Mouse (Mus musculus): ENCODE measurements around the gene Plk2.
"Not testable (repeated sequence)": the region's sequence is repeated elsewhere in the genome, so short reads cannot be mapped to it uniquely, and the experiment has no call there.

Plk2 gene

GRCm38 (mm10) chr13:110394291-110395178 is at the start of gene Plk2:
Plk2 (plus strand) TSS chr13:110395046.
- DNase-seq = peak; percentile 96

DNA sequence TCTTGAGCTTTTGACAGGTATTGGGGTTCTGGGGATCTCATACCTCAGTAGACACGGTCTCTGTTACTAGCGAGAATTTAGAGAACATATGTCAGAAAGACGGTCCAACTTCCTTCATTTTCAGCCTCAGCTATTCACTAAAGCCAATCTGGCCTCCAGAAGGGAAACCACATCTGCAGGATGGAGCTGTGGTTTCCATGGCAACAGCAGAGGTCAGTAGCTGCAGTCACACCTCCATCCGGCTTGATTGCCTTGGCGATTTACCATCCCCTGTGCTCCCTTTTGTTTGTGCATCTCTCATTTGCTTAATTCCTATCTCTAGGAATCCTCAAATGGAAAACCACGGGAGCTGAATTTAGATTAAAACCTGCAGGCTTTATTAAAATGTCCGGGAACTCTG is 48.1 kb upstream of the Plk2 start:
- DNase-seq = no peak

GRCm38 (mm10) chr13:110351051-110351450 is 43.8 kb upstream of the Plk2 start:
- no peak for DNase-seq

DNA sequence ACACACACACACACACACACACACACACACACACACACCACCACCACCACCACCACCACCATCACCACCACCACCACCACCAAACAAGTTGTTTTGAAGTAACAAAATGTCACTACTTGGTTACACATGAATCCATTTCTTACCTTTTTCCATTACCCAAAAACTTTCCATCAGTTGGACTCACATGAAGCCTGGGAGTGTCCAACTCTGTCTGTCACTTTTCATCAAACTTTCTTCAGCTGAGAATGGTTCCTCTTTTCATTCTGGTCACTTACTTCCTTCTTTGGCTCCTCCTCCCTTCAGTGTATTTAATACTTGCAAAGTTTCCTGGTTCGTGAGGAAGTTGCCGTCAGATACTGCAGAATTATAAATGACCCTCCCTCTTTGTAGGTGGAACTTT is 37.9 kb upstream of the Plk2 start, which contains the start of gene Gapt:
Gene Gapt (minus strand): TSS at position 259 of the 400 bp plus-strand sequence.
- DNase-seq = no peak

DNA sequence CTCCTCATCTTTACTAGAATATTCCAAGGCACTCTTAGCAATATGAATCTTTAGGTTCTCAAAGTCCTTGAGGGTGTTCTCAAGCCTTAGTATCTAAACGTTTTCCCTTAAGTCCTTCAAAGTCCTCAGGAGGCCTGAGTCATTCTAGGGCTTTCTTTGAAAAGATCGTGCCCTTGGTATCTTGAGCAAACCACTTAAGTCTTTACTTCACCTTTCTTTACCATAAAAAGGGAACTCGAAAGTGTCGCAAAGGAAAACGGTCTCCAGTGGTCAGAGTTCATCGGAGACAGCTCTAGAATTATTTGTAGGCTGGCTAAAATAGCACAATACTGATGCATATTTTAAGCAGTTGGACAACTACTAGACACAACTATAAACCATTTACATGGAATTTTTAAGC is 31.1 kb upstream of the Plk2 start:
- DNase-seq = no peak

DNA sequence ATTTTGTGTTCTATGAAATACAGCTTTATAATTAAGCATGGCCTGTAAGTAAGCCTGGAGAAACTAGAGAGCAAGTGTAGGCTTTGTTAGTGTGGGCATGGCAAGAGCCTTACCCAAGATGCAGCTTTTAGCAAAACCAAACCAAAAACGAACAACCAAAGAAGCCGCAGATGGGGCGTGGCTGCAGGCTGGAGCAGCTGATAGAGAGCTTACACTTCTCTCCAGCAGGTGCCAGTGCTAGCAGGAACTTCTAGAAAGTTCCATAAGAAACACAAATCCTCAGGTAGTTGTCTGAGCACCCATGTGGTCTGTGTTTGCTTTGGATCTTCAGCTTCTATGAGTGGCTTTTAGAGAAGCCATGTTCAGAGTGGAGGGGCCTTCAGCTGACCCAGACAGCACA is 28.4 kb upstream of the Plk2 start:
- DNase-seq = no peak

- no peak for DNase-seq
Measured at GRCm38 (mm10) chr13:110367961-110368555, 26.8 kb upstream of the Plk2 start.

DNA sequence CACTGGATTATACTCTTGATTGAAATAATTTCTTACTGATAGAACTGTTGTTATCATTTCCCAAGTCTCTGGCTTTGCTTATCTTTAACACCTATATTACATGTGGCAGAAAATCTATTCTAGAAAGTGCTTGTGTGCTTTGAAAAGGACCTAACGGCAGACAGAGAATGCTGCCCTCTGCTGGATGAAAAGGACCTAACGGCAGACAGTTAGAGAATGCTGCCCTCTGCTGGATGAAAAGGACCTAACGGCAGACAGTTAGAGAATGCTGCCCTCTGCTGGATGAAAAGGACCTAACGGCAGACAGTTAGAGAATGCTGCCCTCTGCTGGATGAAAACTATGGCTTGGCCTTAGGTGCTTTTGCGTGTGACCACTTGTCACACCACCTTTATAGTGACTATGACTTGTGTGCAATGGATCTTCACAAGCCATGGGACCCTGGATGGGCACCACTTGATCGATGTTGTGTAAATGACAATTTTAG is 26.2 kb upstream of the Plk2 start:
- peak; percentile 67 for DNase-seq

DNA sequence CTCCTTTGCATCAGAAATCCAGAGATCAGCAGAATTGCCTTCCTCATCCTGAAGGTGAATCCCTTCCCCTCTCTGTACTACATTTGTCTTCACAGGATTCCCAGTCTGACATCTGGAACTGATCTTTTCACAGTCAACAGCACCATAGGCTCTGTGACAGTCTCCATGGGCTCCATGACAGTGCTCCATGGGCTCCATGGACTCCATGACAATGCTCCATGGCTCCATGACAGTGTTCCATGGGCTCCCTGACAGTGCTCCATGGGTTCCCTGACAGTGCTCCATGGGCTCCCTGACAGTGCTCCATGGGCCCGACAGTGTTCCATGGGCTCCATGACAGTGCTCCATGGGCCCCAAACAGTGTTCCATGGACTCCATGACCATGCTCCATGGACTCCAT is 25.2 kb upstream of the Plk2 start:
- no peak for DNase-seq

GRCm38 (mm10) chr13:110382447-110382901 is 12.4 kb upstream of the Plk2 start:
- DNase-seq = peak; percentile 52

- no peak for DNase-seq
Measured at GRCm38 (mm10) chr13:110384514-110384913, 10.3 kb upstream of the Plk2 start.

- peak; percentile 82 for DNase-seq
Measured at GRCm38 (mm10) chr13:110392210-110392609, 2.6 kb upstream of the Plk2 start.

GRCm38 (mm10) chr13:110392631-110393030 is 2.2 kb upstream of the Plk2 start:
- DNase-seq = no peak

- DNase-seq = no peak
Measured at GRCm38 (mm10) chr13:110395179-110395794, 441 bp downstream of the Plk2 start.

GRCm38 (mm10) chr13:110395916-110396685 is 1.3 kb downstream of the Plk2 start:
- no peak for DNase-seq

DNA sequence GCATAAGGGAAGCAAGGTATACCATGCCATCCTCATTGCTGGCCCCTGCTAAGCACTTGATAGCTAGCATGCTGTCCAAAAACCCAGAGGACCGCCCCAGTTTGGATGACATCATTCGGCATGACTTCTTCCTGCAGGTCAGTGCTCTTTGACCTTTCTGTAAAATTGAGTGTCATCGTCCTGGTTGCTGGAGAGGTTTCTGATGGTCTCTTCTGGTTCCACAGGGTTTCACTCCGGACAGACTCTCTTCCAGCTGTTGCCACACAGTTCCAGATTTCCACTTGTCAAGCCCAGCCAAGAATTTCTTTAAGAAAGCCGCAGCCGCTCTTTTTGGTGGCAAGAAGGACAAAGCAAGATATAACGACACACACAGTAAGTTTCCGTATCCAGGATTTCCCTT is 2.9 kb downstream of the Plk2 start:
- DNase-seq = peak; percentile 46

DNA sequence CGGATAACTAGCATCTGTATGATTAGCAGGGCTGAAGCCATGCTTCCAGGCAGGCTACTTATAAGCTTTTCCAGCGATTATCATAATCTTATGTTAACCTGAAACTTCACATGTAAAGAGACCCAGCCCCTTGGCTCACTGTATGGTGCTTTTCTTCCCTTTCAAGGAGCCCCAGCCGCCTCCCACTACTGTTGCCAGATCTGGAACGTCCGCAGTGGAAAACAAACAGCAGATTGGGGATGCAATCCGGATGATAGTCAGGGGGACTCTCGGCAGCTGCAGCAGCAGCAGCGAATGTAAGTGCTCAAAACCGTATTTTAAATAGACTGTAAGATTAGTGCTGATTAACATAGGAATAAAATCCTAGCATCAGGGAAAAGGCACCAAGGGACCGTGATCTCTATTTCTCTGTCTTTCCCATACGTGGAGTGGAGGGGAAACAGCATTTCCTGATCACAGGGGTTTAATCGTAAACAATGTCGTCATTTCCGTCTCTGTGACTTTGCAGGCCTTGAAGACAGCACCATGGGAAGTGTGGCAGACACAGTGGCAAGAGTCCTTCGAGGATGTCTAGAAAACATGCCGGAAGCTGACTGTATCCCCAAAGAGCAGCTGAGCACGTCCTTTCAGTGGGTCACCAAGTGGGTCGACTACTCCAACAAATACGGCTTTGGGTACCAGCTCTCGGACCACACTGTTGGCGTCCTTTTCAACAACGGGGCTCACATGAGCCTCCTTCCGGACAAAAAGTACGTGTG is 3.8 kb downstream of the Plk2 start:
- DNase-seq = peak; percentile 60

DNA sequence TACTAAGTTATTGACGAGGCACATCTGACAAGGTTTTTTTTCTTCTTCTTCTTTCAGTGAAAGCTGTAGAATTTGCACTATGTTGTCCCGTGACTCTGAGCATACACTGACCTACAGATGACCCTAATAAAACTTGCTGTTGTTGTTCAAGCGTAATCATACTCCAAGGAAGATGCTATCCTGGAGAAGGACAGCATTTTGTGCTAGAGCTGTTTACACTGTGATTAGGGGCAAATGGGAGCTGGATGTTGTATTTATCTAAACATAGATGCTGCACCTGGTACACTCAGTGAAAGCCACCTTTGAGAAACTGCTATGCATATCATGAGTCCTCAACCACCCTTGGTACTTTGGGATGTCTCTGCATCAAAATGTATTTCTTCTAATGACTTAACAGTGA is 6.6 kb downstream of the Plk2 start:
- DNase-seq = no peak

GRCm38 (mm10) chr13:110401877-110402276 is 7.0 kb downstream of the Plk2 start:
- no peak for DNase-seq

GRCm38 (mm10) chr13:110404059-110404458 is 9.2 kb downstream of the Plk2 start:
- DNase-seq = peak; percentile 42

DNA sequence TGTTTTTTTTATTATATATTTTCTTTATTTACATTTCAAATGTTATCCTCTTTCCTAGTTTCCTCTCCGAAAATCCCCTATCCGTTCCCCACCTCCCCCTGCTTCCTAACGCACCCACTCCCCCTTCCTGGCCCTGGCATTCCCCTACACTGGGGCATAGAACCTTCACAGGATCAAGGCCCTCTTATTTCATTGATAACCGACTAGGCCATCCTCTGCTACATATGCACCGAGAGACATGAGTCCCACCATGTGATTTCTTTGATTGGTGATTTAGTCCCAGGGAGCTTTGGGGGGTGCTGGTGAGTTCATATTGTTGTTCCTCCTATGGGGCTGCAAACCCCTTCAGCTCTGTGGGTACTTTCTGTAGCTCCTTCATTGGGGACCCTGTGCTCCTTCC is 9.8 kb downstream of the Plk2 start:
- DNase-seq = not testable (repeated sequence)

DNA sequence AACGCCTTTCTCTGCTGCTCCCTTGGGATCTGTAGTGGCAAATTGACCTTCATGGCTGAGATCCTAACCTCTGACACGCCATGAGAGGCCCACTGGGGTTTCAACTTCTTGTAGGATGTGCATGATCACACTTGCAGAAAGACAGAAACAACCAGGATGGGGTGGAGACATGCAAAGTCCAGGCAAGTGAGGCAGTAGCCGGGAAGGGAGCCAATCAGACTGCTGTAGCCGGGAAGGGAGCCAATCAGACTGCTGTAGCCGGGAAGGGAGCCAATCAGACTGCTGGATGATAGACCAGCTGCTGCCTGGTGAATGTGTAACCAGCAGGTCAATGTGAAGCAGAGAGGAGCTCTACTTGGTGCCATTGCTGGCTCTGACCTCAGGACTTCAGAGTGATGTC is 11.3 kb downstream of the Plk2 start:
- DNase-seq = peak; percentile 55

All from lung, postnatal 10 days (tissue).